Mouse (Mus musculus) lung, postnatal 4 days (tissue): ENCODE data around the gene Mov10.
"Not testable (repeated sequence)": the region's sequence is repeated elsewhere in the genome, so short reads cannot be mapped to it uniquely, and the experiment has no call there.

Experiments
- DNase-seq, 2 experiments: peaks; one replicate each; pipeline ENCODE4 v3.0.0; 2021

The Mov10 gene

GRCm38 (mm10) chr3:104780561-104781420 lies 37.6 kb downstream of the Mov10 start, which contains the start of gene Ppm1j:
Gene Ppm1j (plus strand): TSS chr3:104781056.
- DNase-seq = peak; percentile 84

GRCm38 (mm10) chr3:104779949-104780348 lies 38.4 kb downstream of the Mov10 start:
- DNase-seq = peak; percentile 56 to 80

- DNase-seq = peak in 1 of 2 experiments; percentile 39
These were observed 41.0 kb downstream of the Mov10 start for GRCm38 (mm10) chr3:104777342-104777741.

DNA sequence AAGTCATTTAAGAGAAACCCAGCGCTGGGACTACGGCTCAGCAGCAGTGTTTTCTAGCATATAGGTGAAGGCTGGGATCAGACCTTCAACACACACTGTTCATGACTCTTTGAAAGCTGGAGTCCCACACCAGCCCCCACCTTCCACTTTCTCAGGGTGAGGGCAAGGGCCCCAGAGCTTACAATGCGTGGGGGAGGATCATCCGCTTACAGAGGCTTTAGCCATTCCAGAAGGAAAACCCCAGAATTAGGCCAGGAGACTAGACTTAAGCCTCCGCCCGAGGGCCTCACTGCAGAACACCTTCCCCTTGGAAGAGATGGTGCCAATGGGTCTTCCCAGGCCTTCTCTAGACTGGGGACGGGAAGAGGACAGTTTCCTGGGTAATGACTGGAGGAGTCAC lies 45.1 kb downstream of the Mov10 start:
- no peak for DNase-seq

GRCm38 (mm10) chr3:104771460-104771859 lies 46.9 kb downstream of the Mov10 start:
- no peak for DNase-seq

- no peak for DNase-seq
These were observed 47.4 kb downstream of the Mov10 start for GRCm38 (mm10) chr3:104770918-104771317.

- DNase-seq = peak; percentile 31 to 61
These were observed 48.3 kb downstream of the Mov10 start for GRCm38 (mm10) chr3:104770035-104770434.

GRCm38 (mm10) chr3:104769135-104769534 lies 49.2 kb downstream of the Mov10 start:
- DNase-seq = no peak

DNA sequence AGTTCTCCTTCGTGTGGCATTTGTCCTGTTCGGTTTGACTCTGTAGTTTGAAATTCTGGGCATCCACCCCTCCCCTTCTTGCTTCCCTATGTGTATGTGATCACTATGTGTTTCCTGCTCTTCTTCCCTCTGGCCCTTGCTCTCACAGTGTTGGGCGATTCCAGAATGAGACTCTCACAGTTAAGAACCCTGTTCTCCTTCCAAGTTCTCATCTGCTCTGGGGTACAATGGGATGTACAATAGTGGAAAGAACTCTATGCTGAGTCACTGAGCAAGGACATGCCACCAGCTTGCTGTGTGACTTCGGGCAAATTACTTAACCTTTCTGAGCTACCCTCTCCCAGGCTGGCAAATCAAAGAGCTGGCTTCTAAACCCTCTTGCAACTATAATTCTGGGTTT lies 50.6 kb downstream of the Mov10 start:
- DNase-seq = no peak

- DNase-seq = no peak
These were observed 51.2 kb downstream of the Mov10 start for GRCm38 (mm10) chr3:104767141-104767540.

DNA sequence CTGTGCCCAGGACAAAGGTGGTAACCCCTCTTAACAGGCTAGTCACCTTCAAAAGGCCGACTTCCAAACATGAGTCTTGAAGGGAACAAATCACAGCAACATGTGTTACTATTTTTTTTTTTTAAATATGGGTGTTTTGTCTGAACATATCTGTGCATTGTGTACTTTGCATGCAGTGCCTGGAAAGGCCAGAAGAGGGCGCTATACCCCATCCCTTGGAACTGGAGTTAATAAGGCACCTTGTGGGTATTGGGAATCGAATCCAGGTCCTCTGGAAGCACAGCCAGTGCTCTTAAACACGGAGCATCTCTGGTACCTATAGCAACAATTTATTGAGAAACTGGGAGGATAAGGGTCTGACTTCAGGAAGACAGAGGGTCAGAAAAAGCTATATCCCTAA lies 53.3 kb downstream of the Mov10 start:
- DNase-seq = peak in 1 of 2 experiments; percentile 25

DNA sequence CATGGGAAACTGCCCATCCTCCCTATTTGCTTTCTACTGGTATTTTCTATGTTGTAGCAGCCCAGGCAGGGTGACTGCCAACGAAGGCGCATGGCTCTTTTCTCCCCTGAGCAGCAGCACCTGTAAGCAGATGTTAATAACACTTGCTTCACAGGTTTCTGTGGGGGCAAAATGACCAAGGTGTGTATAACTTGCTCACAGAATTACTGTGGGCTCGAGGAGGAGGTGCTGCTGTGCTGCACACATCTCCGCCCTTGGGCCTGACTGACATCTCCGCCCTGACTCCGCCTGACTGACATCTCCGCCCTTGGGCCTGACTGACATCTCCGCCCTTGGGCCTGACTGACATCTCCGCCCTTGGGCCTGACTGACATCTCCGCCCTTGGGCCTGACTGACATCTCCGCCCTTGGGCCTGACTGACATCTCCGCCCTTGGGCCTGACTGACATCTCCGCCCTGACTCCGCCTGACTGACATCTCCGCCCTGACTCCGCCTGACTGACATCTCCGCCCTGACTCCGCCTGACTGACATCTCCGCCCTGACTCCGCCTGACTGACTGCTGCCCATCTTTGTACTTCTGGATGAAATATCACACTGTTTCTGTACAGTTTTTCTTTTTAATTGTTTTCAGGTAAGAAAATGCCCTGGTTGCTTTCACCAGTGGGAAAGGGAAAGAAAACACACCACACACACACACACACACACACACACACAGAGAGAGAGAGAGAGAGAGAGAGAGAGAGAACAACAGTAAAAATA lies 56.1 kb downstream of the Mov10 start:
- not testable (repeated sequence) for DNase-seq

- no peak for DNase-seq
These were observed 59.5 kb downstream of the Mov10 start for GRCm38 (mm10) chr3:104758869-104759268.

- DNase-seq = peak; percentile 70 to 76
These were observed 60.0 kb downstream of the Mov10 start for GRCm38 (mm10) chr3:104758406-104758805.

GRCm38 (mm10) chr3:104752845-104753244 lies 65.5 kb downstream of the Mov10 start:
- peak in 1 of 2 experiments; percentile 35 for DNase-seq
